Mouse (Mus musculus) heart, postnatal 0 days (tissue): ENCODE measurements at regions not wholly inside any gene's neighbourhood (a gene's known extent, or its start where the extent isn't known, plus 50 kb on each side); places are given as distances from the start of the nearest gene placed in this dataset.

Experiments used
- CTCF ChIP-seq: IDR thresholded peaks from 2 replicates; pipeline ENCODE4 v1.5.1; 2016; ENCODE audit warnings: antibody characterized with exemption, control low read depth, low read depth
- EP300 ChIP-seq: IDR thresholded peaks from 2 replicates; pipeline ENCODE4 v1.6.1; 2016; ENCODE audit warnings: antibody characterized with exemption, low read depth

GRCm38 (mm10) chr2:11067384-11067783 is 104.5 kb upstream of the Prkcq start:
- TF ChIP-seq EP300 (no peak), CTCF (no peak)
